Mouse (Mus musculus) liver, embryonic 14.5 days (tissue): Measurements from ENCODE around the gene March2. TPM values are rescaled to one million over a fixed set of nuclear protein-coding genes. Genes with fewer than 3 reads are reported as not detected.

Experiments used
- ATAC-seq: fragments of 200-750 bp; cut with Nextera tagmentation; 2 replicates; pipeline ENCODE4 v1.8.0; 2017; ENCODE audit warnings: moderate number of reproducible peaks, mild to moderate bottlenecking, moderate library complexity; ENCODE audit not compliant: insufficient read depth
- DNase-seq, 3 experiments: peaks; one replicate each; pipeline ENCODE4 v3.0.0-alpha.2; 2012 to 2013; ENCODE audit warnings: low read depth in 3 of 3, low spot score in 3 of 3
- H3K27ac ChIP-seq: fragments of 300-500 bp; sonication (generic); 2 replicates; pipeline ENCODE4 v1.5.1; 2014; ENCODE audit warnings: moderate library complexity, mild to moderate bottlenecking, control low read depth, inconsistent platforms
- H3K27me3 ChIP-seq: fragments of 300-500 bp; sonication (generic); 2 replicates; pipeline ENCODE4 v1.6.1; 2014; ENCODE audit warnings: mild to moderate bottlenecking, low read length, moderate library complexity; ENCODE audit not compliant: control insufficient read depth, insufficient read depth
- H3K36me3 ChIP-seq: fragments of 300-500 bp; sonication (generic); replicated peaks from 2 replicates; pipeline ENCODE4 v1.6.1; 2014; ENCODE audit warnings: low read depth; ENCODE audit not compliant: control insufficient read depth, insufficient read depth
- H3K4me1 ChIP-seq, 2 experiments: fragments of 200-500 bp in 1 of 2; fragments of 300-500 bp in 1 of 2; sonication (generic) in 1 of 2; replicated peaks; 2 replicates each; pipeline ENCODE4 v1.6.1; 2012 to 2014; ENCODE audit warnings: antibody characterized with exemption in 1 of 2, inconsistent platforms in 1 of 2, low read length in 1 of 2; ENCODE audit not compliant: control insufficient read depth in 2 of 2, insufficient read depth in 2 of 2
- H3K4me2 ChIP-seq: fragments of 300-500 bp; sonication (generic); 2 replicates; pipeline ENCODE4 v1.6.1; 2014; ENCODE audit warnings: low read depth, mild to moderate bottlenecking, control low read depth, moderate library complexity
- H3K4me3 ChIP-seq, 2 experiments: fragments of 200-500 bp in 1 of 2; fragments of 300-500 bp in 1 of 2; sonication (generic) in 1 of 2; 2 replicates each; pipeline ENCODE4 v1.5.1; 2012 to 2014; ENCODE audit warnings: low read depth in 2 of 2, low read length in 2 of 2, mild to moderate bottlenecking in 2 of 2, control low read depth in 1 of 2, inconsistent platforms in 1 of 2, moderate library complexity in 1 of 2; ENCODE audit not compliant: insufficient read depth in 1 of 2
- H3K9ac ChIP-seq: fragments of 300-500 bp; sonication (generic); replicated peaks from 2 replicates; pipeline ENCODE4 v1.6.1; 2014; ENCODE audit warnings: mild to moderate bottlenecking, control low read depth, moderate library complexity
- H3K9me3 ChIP-seq: fragments of 300-500 bp; sonication (generic); 2 replicates; pipeline ENCODE4 v1.6.1; 2016; ENCODE audit warnings: low read length, mixed read lengths; ENCODE audit not compliant: control insufficient read depth
- CTCF ChIP-seq: IDR thresholded peaks from 2 replicates; pipeline ENCODE4 v1.5.1; 2016; ENCODE audit warnings: antibody characterized with exemption, low read depth, control low read depth
- EP300 ChIP-seq: IDR thresholded peaks from 2 replicates; pipeline ENCODE4 v1.6.1; 2016; ENCODE audit warnings: antibody characterized with exemption, low read depth
- WGBS: fragments of 180-500 bp; shearing (Covaris S2); extraction: QIAGEN DNeasy Blood & Tissue Kit; methylation state at CpG from one replicate; pipeline ENCODE4 v1.1.7; 2014; ENCODE audit not compliant: insufficient replicate concordance; 5-methylcytosine and 5-hydroxymethylcytosine counted together
- polyA plus RNA-seq, 2 experiments: library from polyadenylated mRNA; depleted of rRNA in 1 of 2; stranded (reverse) in 1 of 2; unstranded in 1 of 2; fragments of >200 nt; fragmentation: Nextera tagmentation in 1 of 2; extraction: Ambion mirVana in 1 of 2; gene quantifications; 2 replicates each; pipeline versions ENCODE4 v1.2.1 to v1.2.3; 2012 to 2014

March2 gene
- polyA plus RNA-seq, 2 experiments = 162 to 235 TPM

DNA sequence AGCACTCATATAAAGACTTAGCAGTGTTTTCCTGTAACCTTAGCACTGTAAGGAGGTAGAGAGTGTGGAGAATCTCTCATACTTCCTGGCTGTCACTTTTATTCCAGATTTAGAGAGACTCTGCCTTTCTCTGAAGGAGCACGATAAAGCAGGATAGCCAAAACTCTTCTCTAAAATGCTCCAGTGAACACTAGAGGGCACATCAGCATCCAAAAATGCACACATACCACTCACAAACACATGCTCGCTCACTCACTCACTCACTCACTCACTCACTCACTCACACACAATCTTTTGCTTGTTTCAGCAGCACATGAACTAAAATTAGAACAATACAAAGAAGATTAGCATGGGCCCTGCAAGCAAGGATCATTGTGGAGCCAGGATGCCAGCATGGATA lies 10.7 kb upstream of the March2 start:
- Histone ChIP-seq H3K9ac (no peak overlapping the region), H3K4me1 (no peaks in the 10 kb centered on the region; a peak in 1 of 4 replicates), H3K27ac (no peak overlapping the region), H3K4me3 (no peak overlapping the region), H3K9me3 (no peaks in the 10 kb centered on the region), H3K4me2 (no peak overlapping the region), H3K27me3 (no peaks in the 10 kb centered on the region), H3K36me3 (no peaks in the 10 kb centered on the region)
- TF ChIP-seq EP300 (no peak), CTCF (peak; percentile 55)
- ATAC-seq = no peak
- DNase-seq = no peak
- WGBS = 52% methylated on average over 2 of the region's 2 CpGs

DNA sequence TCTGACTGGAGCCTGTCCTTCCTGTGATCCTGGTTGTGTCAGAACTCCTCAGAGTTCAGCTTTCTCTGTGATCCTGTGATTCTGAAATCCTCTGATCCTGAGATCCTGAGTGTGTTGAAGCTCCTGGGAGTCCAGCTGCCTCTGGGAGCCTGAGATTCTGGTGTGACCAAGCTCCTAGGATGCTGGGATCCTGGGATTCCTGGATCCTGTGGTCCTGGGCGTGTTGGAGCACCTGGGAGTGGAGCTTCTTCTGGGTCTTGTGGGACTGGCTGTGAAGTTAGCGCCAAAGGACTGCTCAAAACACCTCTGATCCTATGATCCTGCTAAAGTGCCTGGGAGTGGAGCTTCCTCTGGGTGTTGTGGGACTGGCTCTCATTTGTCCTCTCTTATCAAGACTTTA lies 9.9 kb upstream of the March2 start:
- Histone ChIP-seq H3K4me2 (no peak overlapping the region), H3K27me3 (no peaks in the 10 kb centered on the region), H3K4me1 (no peaks in the 10 kb centered on the region; a peak in 1 of 4 replicates), H3K27ac (no peak overlapping the region), H3K9me3 (no peaks in the 10 kb centered on the region), H3K9ac (no peak overlapping the region), H3K4me3 (no peak overlapping the region), H3K36me3 (no peaks in the 10 kb centered on the region)
- WGBS = 70% methylated on average over 2 of the region's 2 CpGs
- ATAC-seq = no peak
- TF ChIP-seq CTCF = no peak
- TF ChIP-seq EP300 = no peak
- DNase-seq = no peak

DNA sequence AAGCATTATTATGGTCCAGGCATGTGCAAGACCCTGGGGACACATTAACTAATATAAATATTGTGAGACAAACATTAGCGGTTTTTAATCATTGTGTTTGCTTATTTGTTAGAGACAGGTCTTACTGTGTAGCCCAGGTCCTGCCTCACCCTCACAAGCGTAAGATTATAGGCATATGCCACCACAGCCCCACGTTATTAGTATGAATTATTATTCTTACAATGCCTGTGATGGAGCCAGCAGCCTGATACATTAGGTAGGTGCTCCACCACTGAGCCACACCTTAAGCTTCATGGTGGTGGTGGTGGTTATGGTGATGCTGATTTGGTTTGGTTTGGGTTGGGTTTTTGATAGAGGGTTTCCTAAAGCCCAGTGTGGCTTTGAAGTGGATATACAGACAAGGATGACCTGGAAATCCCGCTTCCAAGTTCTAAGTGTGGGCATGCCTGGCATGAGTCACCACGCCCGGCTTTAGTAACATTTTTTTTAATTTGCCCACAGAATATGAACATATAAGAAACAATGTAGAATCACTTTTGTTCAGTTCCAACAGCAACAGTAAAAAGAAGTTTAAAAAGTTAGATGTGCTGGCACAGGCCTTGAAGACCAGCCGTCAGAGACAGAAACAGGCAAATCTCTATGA lies 1.4 kb upstream of the March2 start:
- H3K4me3 ChIP-seq = no peak overlapping the region
- TF ChIP-seq EP300 (no peak), CTCF (no peak)
- no peaks in the 10 kb centered on the region for H3K27me3 ChIP-seq
- H3K9ac ChIP-seq = no peak overlapping the region
- no peak overlapping the region for H3K27ac ChIP-seq
- no peak for DNase-seq
- H3K36me3 ChIP-seq = peaks cover 17% of the 10 kb centered on the region
- no peak for ATAC-seq
- H3K9me3 ChIP-seq = no peaks in the 10 kb centered on the region
- H3K4me2 ChIP-seq = no peak overlapping the region
- peaks cover 30 to 32% of the 10 kb centered on the region in 2 experiments for H3K4me1 ChIP-seq
- 82% methylated on average over 7 of the region's 7 CpGs for WGBS

DNA sequence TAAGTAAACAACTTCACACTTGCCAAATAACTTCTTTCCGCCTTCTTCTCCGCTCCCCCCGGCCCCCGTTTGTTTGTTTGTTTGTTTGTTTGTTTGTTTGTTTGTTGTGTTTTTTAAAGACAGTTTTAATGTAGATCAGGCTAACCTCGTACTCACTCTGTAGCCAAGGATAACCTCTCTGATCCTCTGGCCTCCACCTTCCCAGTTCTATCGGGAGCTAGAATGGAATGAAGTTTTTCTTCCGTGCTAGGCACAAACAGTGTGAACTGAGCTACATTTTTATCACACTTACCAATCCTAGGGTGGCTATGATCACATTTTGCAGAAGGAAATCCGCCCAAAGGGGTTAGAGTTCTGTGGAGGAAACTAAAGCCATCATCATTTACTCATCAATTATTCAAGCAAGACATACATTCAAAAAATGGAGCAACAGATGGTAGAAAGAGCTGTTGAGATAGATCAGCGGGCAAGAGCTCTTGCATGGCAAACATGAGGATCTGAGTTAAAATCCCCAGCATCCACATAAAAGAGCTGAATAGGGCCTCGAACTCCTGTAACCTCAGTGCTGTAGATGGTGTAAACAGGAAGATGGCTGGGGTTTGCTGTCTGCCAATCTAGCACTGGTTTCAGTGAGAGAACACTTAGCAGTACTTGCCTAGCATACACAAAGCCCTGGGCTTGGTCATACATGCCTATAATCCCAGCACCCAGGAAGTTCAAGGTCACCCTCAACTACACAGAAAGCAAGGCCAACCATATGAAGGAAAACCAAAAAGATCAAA lies 665 bp upstream of the March2 start:
- H3K9me3 ChIP-seq = no peaks in the 10 kb centered on the region
- H3K4me3 ChIP-seq = no peak overlapping the region
- peak overlapping the region; percentile 52 for H3K4me2 ChIP-seq
- H3K27me3 ChIP-seq = no peaks in the 10 kb centered on the region
- ATAC-seq (no peak), DNase-seq (no peak)
- H3K36me3 ChIP-seq = peaks cover 21% of the 10 kb centered on the region
- no peak for TF ChIP-seq EP300
- no peak for TF ChIP-seq CTCF
- 35% methylated on average over 10 of the region's 10 CpGs for WGBS
- peak overlapping the region; percentile 31; the same call in 1 of the 2 replicates for H3K9ac ChIP-seq
- H3K27ac ChIP-seq = peak overlapping the region; percentile 64
- peaks cover 36 to 39% of the 10 kb centered on the region in 2 experiments for H3K4me1 ChIP-seq

DNA sequence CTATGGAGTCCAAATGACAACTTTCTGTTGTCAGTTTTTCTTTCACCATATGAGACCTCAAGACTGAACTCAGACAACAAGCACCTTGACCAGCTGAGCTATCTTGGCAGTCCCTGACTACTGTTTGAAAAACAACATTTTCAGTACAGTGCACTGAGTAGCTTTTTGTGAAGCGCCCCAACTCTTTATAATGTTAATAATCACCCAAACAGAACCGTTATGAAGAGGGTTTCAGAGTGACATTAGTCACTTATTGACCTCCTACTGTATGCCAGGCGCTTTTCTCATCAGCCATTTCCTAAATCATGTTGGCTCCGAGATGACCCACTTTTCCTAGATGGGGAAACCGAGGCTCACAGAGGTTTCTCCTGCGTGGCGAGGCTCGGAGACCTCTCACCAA lies 488 bp downstream of the March2 start:
- peak overlapping the region; percentile 88 to 90 for H3K4me3 ChIP-seq
- H3K9ac ChIP-seq = peak overlapping the region; percentile 96
- H3K4me2 ChIP-seq = peak overlapping the region; percentile 85
- ATAC-seq = no peak
- no peaks in the 10 kb centered on the region for H3K9me3 ChIP-seq
- H3K36me3 ChIP-seq = peaks cover 21% of the 10 kb centered on the region
- peaks cover 41 to 44% of the 10 kb centered on the region in 2 experiments for H3K4me1 ChIP-seq
- H3K27me3 ChIP-seq = no peaks in the 10 kb centered on the region
- TF ChIP-seq CTCF (no peak), EP300 (no peak)
- no peak for DNase-seq
- peak overlapping the region; percentile 94 for H3K27ac ChIP-seq
- 3% methylated on average over 8 of the region's 8 CpGs for WGBS
